Mouse (Mus musculus) heart, postnatal 4 days (tissue): ENCODE results near the gene Lpar3. TPM values are rescaled to one million over a fixed set of nuclear protein-coding genes. Genes with fewer than 3 reads are reported as not detected.

Experiments
- DNase-seq: peaks from one replicate; pipeline ENCODE4 v3.0.0; 2021
- total RNA-seq, 2 experiments: library from RNA; stranded (reverse); gene quantifications; 2 replicates each; pipeline ENCODE4 v1.2.3; 2021

Gene Lpar3
- total RNA-seq, 2 experiments from 2014 or later, result 10.0 to 12.0 TPM

DNA sequence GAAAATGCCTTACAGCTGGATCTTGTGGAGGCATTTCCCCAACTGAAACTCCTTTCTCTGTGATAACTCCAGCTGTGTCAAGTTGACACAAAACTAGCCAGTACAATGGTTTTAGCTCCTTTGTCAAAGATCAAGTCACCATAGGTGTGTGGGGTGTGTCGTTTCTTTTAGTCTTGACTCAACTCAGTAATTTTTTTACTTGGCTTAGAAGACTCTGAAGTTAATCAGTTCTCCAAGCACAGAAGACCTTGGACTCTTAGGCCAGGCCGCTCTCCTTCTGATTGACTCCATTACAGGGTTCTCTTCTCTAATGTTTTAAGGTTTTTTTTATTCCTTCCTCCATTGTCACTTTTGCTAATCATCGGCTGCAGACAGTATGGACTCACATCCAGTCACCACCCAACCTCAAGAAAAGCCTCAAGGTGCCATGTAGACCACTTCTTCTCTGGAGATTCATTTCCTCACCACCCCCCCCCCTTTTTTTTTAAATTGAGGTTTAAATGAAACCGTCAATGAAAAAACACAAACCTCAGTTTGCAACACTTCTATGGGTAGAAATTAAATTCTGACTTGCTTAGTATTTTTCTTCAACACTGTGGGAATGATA lies 9.5 kb upstream of the Lpar3 start:
- no peak for DNase-seq

DNA sequence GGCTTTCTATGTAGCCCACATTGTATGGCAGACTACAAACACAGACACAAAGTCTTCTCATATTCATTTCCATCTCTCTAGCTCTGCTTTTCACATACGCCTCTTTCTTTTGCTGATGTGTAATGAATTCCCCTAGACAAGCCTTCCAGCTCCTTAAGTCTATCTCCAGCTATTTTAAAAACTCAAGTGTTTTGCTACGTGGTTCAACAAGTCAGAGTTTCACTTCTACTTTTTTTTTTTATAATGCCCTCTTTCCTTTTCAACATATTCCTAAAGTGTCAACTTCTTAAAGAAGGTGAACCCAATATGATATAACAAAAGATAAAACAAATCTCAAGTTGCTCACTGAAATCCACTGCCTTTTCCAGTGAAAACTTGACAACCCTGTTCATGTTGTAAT lies 8.8 kb upstream of the Lpar3 start:
- no peak for DNase-seq

DNA sequence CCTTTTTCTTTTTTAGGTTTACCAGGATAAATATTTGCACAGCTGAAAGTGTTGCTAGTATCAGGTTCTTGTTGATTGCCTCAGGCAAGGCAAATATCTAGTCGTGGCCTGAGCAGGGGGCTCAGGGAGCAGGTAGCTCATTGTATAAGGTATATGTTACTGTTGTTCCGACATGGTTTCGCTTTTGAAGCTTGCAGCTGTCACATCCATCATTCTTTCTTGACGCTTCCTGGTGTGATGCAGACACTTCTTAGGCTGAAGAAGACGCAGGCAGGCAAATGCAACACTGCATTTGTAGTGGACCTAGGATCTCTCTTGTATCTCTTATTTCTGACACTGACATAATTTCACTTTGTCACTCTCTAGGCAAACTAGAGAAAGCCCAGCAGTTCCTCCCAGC lies 7.4 kb upstream of the Lpar3 start:
- DNase-seq, result no peak

DNA sequence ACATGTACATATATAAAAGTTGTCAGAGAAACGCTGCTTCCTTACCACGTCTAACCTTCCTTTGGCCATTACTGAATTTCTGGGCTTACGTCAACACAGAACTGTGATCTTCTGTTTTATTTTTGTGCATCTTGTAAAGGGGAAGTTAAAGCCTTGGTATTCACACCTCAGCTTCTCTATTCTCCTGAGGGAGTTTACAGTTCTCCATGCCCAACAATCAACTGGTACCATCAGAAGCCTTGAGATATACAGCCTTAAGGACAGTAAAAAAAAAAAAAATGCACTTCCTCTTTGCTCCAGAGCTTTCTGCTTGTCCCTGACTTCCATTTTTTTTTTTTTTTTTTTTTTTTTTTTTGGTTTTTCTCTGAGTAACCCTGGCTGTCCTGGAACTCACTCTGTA lies 4.2 kb upstream of the Lpar3 start:
- no peak for DNase-seq

DNA sequence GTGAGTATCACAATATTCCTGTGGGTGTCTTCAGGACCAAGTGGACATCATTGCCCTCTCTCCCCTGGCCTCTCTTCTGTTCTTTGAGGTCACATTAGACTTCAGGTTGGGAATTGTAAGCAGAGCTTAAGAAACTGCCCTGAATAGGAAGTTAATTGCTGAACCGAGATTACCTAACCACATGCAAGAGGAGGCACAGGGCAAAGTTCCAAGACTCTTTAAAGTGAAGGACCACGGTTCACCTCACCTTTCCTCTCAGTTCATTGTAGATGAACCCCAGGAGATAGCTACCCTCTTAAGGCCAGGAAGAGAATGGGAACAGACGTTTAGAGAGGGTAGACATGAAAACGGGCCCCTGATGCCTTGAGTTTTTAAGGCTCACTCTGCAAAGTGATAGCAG lies 3.5 kb downstream of the Lpar3 start:
- no peak for DNase-seq

DNA sequence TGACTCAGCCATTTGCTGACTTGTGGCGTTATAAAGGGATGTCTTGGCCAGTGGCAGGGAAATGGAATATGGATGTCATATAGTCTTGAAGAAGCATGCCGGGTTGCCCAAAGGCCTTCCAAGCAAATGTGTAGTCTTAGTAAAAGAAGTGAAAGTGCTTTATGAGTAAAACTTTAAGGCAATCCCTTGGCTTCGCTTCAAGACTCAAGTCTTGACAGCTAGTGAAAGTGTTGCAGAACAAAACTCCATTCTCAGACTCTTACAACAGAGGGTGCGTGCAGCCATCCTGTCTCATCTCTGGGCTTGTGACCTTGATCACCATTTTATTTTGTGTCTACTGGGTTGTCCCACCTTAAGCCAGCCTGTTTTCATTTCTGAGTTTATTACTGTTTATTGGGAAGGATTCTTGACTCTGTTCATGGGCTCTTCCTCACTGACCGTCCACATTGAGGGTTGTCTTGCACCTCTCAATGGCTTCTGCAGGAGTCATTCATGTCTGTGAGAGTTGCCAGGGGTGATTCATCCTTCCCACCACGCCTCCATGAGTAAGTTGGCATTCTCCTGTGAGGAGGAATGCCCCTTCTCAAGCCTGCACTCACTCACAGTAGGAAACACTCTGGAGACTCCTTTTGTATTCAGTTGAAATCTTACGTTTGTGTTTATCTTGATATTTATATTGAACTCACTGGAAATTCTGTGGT lies 4.4 kb downstream of the Lpar3 start:
- DNase-seq, result no peak

DNA sequence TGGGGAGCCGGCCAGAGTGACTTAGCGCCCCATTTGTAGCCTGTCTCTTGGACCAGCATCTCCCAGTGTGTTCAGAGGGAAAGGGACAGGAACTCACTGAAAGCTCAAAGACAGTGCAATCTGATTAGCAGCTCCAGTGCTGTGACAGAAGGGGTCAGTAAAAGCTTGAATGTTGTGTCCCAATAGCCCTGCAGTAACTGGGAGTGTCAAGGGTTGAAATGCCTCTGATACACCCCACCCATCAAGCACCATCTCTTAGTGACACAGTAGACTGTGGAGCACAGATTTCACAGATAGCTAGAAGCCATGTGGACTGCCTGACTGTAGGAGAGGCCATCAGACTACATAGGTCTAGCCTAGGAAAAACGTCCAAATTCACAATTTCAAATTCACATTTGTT lies 6.7 kb downstream of the Lpar3 start:
- DNase-seq, result no peak

DNA sequence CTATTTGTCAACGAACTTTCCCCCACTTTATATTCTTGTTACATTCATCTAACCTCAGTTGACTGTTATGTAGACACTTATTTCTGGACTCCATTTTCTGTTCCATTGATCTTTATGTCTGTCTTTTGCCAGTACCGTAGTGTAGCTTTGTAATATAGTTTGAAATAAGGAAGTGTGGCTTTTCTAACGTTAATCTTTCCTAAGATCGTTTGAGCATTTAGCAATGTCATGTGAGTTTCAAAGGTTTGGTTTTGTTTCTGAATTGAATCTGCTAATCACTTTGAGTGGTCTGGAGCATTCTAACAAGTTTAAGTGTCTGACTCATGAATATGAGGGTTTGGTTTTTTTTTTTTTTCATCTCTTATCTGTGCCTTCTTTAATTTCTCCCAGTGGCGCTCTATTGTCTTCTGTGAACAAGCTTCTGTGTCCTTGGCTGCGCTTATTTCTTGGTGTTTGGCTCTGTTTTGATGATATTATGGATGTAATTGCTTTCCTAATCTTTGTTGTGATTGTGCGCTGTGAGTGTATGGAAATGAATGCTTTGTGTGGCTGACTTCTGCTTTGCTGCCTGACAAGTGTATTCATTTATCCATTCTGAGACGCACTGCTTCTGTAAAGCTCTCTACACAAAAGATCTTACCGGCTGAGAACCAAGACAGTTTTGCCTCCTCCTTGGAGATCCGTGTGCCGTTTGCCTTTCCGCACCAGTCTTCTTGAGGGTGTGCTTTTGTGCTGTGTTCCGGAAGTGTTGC lies 8.0 kb downstream of the Lpar3 start:
- DNase-seq, result no peak

DNA sequence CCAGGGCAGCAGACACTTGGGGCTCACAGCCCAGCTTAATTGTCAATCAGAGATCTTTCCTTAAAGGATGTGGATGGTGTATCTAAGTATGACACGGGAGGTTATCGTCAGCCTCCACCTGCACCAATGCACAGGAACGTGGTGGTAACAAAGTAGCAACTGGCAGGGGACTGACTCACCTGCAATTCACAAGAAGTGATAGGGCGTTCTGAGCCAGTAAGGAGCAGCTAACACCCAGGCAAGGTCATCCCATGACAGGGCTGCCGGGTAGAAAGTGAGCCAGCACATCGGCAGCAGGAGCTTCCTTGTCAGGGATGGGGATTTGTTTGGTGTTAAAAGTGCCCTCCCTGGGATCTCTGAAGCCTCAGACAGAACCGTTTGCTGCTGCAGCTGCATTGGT lies 11.9 kb downstream of the Lpar3 start:
- DNase-seq, result no peak

DNA sequence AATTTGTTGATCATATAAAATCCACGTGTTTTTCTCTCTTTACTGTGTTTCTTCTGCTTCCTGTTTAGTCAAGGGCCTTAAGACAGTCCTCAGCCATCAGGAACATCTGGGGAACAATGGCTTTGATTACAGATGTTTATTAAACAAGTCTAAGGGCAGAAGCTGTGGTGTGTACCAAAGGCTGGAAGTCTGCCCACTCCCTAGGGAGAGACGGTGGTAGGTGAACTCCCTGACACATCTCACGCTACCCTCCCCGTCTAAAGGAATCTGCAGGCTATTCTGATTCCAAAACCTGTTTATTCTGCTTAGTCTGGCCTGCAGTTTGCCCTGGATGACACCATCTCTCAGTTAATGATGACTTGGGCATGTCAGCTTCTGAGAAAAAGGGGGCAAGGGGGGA lies 13.0 kb downstream of the Lpar3 start:
- no peak for DNase-seq

DNA sequence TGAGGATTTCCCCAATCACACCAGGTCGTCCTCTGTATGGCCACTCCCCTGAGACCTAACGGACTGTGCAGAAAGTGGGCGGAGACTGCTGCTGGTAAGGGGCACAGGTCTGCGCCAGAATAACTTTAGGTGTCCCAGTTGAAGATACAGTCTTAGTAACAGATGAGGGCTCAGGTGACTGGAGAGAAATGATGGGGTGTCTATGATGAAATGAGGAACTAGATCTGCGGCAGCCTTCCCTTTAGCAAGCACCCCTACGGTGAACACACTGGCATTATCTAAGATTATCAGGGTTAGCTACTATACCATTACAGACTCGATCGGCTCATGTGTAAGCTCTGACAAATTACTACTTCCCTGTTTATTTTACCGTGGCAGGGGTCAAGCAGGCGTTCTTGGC lies 13.8 kb downstream of the Lpar3 start:
- DNase-seq, result no peak

DNA sequence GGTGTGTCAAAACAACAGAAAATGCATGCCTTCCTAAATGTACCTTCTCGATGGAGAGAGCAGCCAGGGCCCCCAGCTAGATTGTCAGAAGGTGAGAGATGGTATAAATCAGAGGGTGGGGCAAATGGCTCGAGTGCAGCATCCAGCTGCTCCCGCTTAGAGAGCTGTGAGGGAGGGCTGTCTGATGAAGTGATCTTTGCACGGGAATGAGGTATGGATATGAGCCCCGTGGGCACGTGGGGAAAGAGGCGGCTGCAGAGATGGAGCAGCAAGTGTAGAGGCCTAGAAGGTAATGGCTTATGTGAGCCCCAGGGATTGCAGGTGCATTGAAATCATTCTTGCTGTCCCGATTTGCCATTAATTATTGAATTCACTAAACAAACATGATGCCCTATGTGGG lies 15.5 kb downstream of the Lpar3 start:
- DNase-seq, result no peak

DNA sequence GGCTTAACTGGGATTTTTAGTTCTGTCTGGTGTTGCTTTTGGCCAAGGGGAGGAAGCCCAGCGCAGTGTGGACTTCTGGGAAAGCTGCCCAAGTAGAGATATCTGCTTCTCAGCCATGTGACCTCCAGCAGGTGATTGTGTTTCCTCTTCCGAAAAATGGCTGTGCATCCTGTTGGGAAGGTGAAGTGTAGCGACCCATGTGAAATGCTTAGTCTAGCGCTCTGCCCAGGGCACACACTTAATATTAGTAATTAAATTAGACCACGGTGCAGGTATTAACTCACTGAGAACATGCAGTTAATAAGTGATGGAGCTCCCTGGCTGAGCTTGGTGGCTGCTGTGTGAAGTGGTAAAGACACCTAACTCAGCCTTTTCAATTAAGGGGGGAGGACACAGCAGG lies 16.9 kb downstream of the Lpar3 start:
- DNase-seq, result no peak

DNA sequence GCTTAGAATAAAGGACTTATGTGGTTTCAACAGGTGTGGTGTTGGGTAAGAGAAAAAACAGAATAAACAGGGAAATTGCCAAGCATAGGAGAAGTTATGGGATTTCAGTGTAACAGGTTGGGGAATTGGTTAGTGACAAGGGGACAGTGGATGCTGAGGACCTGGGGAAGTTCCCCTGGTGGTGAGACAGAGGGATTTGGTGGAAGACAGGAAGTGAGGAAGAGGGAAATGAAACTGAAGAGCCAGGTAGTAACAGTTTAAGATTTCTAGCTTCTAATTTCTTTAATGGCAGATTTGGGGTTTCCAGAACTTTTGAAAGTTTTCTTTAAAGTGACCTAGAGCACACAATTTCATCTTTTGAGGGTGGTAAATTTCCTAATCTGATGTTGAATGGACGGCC lies 23.9 kb downstream of the Lpar3 start:
- no peak for DNase-seq

DNA sequence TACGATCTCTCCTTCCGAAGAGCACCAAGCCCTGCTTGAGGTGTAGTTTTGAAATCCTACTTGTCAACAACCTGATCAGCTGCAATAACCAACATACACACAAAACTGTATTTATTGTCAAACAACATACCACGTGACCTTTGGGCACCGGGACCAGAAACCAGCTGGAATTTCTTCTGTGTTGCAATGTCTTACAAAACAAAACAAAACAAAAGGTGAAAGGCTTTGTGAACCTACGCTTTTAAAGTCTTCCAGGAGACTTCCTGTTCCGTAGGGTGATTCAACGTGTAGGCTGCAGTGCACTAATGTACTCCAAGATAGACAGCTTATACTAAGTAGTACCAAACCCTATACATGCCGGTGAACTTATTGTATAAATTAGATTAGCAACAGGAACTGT lies 25.8 kb downstream of the Lpar3 start:
- no peak for DNase-seq

DNA sequence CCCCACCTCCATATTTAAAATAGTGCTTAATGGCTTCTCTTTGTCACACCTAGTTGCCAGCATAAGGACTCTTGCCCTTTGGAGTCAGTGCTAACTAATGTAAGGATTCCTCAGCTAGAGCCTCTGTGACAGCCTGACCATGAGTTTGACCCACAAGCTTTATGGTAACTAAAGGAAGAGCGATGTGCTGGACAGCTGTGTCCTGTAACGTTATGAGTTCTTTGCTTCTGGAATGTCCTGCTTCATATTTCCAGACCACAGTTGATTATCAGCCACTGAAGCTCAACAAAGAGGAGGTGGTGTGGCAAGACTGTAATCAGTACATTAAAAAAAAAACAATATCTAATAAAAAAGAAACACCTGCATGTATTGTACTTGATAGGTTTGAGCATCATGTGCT lies 26.2 kb downstream of the Lpar3 start:
- no peak for DNase-seq

DNA sequence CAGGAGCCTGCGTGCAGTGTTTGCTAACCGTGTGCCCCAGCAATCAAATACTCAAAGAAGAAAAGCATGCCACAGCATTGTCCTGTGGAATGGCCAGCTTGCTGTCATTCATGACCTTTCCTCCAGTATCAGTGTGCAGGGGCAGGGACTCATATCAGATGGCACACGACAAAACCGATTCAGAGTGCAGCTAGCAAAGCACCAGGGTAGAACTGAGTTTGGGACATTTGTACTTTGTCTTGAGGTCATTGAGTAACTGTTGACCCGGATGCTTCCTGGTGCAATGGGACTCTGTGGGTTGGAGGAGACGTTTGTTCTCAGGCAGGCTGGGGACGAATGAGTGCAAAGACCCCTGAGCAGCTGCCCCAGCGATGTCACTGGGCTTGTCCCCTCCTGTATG lies 29.1 kb downstream of the Lpar3 start:
- no peak for DNase-seq

DNA sequence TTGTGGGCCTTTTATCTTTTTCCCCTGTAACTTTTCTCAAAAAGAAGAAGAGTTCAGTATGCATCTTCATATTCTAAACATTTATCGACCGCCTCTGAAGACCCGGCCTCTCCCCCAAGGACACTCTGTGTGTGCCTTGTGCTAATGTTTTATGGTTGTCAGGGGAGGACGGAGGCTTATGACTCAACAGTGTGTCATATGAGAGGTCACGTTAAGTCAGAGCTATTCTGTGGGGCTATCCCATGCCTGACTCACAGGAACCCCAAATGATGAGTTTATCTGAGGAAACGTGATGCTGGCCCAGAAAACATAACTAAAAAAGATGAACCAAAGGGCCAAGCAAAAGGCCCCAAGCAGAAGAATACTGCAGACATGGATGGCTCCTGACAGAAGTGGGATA lies 31.0 kb downstream of the Lpar3 start:
- no peak for DNase-seq

DNA sequence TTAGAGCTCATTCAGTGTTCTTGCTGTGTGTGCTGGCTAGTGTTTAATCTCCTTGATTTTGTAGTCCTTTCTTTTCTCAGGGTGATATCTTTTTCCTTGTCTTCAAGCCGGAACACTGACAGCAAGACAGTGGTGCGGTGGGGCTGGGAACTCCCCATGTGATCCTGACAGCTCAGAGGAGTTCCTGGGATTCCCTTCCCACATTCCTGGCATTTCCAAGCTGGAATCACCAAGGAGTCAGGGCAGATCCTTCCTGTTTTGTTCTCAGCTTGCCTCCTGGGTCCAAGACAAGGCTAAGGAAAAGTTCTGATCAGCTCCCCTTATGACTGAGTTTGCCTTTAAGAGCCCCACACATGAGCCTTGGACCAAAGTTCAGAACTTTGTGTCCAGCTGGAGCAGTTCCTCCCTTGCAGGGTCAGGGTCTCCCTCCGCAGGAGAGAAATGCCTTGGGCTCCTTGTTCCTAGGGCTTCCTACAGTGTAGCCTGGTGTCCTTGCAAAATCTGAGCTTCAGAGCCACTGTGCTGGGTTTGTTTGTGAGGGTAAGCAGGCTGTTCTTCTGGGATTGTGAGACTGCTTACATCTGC lies 33.1 kb downstream of the Lpar3 start:
- no peak for DNase-seq

DNA sequence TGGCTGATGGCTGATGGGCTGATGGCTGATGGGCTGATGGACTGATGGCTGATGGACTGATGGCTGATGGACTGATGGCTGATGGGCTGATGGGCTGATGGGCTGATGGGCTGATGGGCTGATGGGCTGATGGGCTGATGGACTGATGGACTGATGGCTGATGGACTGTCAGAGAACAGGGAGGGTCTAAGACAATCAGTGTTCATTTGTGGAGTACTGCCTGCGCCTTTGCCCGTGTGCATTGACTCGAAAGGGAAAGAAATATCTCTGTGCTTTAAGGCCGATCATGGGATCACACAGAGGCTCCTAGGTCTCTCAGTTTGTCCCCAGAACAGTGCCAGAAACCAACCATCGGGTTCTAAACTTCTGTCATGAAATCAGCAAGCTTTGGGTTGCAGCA lies 34.4 kb downstream of the Lpar3 start:
- DNase-seq, result no peak

DNA sequence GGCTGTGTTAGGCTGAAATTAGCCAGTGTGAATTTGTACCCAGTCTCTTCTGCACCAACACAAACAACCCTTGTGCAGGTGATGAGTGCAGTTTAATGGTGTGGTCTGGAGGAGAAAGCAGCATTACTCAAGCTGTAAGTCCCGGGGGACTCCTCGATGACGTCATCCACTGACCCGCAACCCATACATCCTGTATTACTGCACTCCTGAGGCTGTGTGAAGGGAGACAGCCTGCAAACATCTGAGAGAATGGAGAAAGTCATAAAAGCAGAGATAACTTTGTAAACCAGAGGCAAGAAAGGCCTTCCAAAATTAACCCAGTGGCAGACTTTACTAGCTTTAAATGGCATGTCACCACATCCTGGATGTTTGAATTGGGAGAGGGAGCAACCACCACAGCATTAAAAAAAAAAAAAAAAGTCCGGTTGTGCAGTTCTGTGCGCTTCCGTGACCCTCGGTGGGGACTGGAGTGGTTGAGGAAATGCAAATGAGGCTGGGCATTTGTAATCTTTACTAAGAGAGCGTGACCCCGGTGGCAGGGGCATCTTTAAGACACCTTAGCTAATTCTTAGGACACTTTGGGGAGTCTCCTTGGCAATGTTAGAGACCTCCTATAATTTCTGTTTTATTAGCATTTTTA lies 36.8 kb downstream of the Lpar3 start:
- DNase-seq, result peak; percentile 26

DNA sequence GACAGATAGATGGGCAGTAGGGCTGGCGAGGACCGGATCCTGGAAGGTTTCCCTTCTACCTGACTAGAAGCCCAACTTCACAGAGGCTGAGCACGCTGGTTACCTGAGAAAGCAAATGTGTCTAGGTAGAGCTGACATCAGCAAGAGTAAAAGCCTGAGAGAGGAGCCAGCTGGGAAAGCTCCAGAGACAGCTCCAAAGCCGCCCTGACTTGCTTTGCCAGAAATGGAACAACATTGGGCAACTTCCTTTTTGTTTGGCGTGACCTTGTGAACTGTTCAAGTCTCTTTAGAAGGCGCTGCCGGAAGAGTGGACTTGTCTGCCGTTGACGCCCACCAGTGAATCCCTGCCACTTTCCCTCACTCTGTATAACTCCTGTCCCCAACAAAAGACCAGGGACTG lies 39.4 kb downstream of the Lpar3 start:
- DNase-seq, result no peak

DNA sequence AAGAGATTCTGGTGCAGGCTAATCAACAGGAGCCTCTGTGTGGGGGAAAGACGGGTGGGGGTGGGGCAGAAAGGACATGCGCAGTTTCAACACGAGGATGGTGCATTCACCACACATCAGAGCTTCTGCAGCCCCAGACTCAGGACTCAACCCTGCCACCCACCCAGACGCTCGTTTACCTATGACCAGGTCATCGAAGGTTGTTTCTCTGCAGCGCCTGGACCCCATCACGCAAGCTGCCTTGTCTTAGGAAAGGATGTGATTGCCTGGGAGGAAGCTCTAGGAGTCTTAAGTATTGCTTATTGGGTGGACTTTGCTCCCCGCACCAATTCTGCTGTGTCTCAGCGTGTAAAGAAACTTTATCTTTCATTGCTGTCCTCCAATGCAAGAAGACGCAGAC lies 40.1 kb downstream of the Lpar3 start:
- no peak for DNase-seq
